Mouse (Mus musculus) c-Kit-positive CD71-positive TER-119-positive erythroid progenitor cells, embryonic 14.5 days (primary cell): ENCODE measurements around the gene Mlh1.

Experiments used
- DNase-seq: peaks from one replicate; pipeline ENCODE4 v3.0.0-alpha.2; 2013; ENCODE audit warnings: low spot score

Gene Mlh1

GRCm38 (mm10) chr9:111271434-111272160 lies at the start of gene Mlh1, which contains the start of gene Epm2aip1:
Gene Mlh1, minus strand, starts transcription at chr9:111271791.
Gene Epm2aip1, plus strand, starts transcription at chr9:111271929.
- DNase-seq = peak; percentile 99

GRCm38 (mm10) chr9:111320912-111321311 lies 49.3 kb upstream of the Mlh1 start:
- no peak for DNase-seq

DNA sequence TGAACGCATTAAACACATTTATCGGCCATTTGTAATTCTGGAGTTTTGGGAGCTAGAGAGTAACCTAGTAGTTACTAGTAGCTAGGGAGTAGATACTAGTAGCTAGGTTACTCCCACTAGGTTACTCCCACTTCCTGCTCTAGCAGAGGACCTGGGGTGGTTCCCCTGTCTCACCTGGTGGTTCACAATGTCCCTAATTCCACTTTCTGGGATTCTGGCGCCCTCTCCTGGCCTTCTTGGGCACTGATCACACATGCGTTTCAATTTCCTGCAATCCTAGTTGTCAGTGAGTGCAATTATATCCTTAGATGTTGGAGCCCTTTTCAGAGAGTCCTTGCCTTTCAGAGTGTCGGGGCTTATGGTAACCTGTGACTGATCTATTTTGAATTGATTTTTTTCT lies 42.6 kb upstream of the Mlh1 start:
- DNase-seq = peak; percentile 39

DNA sequence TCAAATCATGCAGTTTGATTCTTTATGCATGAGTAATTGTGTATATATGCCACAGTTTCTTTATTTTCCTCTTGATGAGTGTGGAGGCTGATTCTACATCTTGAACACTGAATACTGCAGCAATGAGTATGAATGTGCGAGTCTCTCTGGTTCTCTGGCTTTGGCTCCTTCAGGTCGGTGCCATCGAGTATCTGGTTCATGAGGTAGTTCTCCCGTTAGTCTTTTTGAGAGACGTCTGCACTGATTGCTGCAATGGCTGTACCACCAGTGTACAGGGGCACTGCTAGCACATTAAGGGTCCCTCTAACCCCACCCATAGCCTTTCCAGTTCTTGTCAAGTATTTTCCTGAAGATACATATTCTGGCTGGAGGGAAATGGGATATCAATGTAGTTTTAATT lies 42.2 kb upstream of the Mlh1 start:
- no peak for DNase-seq

- DNase-seq = no peak
Measured at GRCm38 (mm10) chr9:111313299-111313698, 41.7 kb upstream of the Mlh1 start.

DNA sequence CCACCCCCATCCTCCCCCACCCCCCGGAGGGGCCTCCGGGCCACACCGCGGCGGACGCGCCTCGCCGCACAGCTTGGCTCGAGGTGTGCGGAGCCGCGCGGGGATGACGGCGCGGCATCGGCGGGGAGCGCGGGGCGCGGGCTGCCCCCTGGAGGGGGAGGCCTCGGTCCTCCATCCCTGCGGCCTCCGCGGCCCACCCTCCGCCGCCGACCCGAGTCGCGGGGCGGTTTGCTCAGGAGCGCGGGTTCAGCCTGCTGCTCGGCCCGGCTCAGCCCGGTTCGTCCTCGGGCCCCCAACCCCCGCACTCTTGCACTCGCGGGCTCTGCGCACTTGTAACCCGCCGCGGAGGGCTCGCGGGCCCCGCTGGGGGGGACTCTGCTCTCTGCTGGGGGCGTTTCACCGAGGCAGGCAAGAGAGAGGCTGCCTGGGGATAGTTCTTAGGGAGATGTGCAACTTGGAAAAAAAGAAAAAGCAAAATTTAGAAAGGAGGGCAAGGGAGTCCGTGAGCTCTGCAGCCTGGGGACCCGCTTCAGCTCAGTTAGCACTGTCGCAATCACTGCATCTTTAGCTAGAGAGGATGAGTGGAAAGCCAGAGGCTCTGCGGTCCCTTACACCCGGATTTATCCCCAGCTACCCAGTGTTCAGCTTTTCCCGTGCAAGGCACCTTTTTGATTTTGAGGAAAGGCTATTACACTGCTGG lies 41.0 kb upstream of the Mlh1 start:
- no peak for DNase-seq

GRCm38 (mm10) chr9:111311843-111312441 lies 40.4 kb upstream of the Mlh1 start:
- DNase-seq = no peak

GRCm38 (mm10) chr9:111311031-111311842 lies 39.6 kb upstream of the Mlh1 start, which contains the start of gene Trank1:
Gene Trank1, plus strand, starts transcription at chr9:111311739.
- no peak for DNase-seq

GRCm38 (mm10) chr9:111306142-111306541 lies 34.6 kb upstream of the Mlh1 start:
- DNase-seq = no peak

DNA sequence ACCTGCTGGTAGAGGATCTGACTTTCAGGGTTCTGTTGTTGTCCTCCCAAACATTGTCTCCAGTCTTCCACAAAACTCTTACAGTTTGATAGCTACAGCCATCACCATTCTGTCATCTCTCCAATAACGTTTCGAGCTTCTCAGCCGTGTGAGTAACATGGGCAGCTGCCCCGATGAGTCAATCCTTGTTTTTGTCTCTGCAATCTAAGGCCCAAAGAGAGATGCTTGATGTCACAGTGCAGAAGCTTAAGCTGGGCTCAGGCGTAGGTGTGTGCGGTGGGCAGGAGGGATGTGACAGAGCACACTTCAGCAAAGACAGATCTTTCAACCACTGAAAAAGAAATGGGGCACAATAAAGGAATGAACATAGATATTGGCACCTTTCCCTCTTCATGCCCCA lies 32.4 kb upstream of the Mlh1 start:
- DNase-seq = no peak

GRCm38 (mm10) chr9:111302196-111302831 lies 30.7 kb upstream of the Mlh1 start:
- no peak for DNase-seq

- no peak for DNase-seq
Measured at GRCm38 (mm10) chr9:111298606-111299005, 27.0 kb upstream of the Mlh1 start.

DNA sequence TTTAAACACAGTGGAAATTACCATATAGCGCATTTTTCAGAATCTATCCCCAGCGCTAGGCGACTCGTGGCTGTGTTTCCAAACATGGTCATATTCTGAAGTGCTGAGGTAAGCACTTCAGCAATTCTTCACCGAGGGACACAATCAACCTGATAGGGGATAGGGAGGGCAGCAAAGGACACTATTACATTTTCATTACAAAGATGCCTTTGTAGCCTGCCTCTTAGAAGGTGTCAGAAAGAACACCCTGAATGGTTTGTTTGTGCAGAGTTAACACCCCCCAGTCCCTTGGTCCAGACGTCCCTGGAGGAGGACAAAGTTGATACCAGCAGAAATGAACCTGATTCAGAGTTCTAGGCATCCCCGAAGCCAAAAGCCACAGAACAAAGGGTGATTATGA lies 24.8 kb upstream of the Mlh1 start:
- DNase-seq = no peak

DNA sequence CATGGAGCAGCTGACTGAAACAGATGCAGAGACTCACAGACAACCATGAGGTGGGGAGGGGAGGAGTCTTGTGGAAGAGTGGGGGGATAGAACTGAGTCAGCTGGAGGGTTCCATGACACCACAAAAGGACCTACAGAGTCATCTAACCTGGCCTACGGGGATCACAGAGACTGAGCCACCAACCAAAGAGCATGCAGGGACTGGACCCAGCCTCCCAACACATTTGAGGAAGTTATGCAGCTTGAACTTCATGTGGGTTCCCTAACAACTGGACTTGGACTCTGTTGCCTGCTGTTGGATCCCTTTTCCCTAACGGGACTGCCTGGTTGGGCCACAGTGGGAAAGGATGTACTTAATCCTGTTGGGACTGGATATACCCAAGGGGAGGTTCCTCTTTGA lies 23.7 kb upstream of the Mlh1 start:
- no peak for DNase-seq

DNA sequence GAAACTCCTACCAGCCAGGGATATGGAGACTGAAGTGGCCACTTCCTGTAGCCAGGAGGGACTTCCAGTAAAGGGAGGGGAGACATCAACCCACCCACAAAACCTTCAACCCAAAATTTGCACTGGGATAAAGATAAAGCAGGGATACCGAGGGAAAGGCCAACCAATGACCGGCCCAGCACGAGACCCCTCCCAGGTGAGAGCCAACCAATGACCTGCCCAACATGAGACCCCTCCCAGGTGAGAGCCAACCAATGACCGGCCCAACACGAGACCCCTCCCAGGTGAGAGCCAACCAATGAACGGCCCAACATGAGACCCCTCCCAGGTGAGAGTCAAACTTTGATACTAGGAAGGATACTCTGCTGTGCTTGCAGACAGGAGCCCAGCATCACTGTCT lies 23.3 kb upstream of the Mlh1 start:
- DNase-seq = no peak

GRCm38 (mm10) chr9:111293234-111293633 lies 21.6 kb upstream of the Mlh1 start:
- no peak for DNase-seq

DNA sequence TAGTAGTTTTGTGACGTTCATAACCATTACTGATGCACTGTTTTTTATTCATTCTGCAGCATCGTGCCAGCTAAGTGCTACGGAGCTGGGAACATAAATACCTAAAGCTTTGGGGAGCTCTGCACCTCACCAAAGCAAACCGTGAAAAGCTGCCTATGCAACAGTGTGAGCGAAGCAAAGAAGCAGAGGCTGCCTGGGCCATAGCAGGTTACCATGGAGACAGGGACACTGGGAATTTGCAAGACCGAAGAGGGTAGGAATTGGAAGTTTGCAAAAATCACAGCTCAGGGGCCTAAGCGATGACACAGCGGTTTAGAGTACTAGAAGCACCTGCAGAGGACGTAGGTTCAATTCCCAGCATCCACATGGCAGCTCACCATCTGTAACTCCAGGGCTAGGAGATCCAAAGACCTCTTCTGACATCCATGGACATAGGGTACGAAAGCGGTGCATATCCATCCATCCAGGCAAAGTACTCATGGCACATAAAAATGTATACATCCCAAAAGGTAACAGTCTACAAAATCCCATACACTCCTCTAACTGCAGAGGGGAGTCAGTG lies 19.0 kb upstream of the Mlh1 start:
- DNase-seq = no peak

DNA sequence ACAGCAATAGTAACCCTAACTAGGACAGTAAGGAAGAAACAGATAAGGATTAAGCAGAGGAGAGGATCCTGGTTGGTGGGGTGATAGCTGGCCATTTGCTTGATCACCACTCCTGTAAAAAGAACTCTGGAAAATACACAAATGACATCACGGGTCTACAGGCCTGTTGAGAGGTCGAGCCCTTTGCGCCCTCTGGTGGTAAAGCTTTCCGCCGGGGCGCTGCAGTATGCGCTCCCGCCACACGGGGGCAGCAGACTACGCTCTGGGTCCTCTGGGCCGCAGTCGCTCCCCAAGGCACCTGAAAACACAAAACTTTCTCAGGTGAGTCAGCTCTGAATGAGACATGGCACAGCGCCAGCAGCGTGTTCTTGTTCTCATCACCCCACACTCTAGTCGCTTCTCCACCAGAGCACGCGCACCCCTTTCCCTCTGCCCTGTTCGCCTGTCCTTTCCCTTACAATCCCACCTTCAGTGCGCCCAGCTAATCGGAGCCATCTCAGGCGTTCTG lies 18.3 kb upstream of the Mlh1 start:
- DNase-seq = peak; percentile 80

- no peak for DNase-seq
Measured at GRCm38 (mm10) chr9:111289294-111289831, 17.8 kb upstream of the Mlh1 start.

GRCm38 (mm10) chr9:111287956-111288355 lies 16.4 kb upstream of the Mlh1 start:
- DNase-seq = no peak

DNA sequence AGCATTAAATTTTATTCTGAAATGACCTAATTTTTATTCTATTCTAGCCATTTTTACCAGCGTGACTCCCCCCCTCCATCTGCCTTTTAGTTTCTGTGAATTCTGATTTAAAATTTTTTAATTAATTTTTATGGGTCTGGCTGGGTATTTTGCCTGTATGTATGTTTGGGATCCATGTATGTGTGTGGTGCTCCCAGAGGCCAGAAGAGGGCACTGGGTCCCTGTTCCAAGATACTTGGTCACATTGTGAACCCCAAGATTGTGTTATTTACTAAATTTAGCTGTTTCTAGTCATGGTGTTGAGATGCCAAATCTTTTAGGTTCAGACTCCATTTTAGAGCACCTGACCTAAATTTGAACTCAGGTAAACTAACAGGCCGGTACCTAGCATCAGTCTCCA lies 14.9 kb upstream of the Mlh1 start:
- DNase-seq = no peak
